10 mouse cellular contexts compared by ENCODE assay signal in the genomic region with DNA sequence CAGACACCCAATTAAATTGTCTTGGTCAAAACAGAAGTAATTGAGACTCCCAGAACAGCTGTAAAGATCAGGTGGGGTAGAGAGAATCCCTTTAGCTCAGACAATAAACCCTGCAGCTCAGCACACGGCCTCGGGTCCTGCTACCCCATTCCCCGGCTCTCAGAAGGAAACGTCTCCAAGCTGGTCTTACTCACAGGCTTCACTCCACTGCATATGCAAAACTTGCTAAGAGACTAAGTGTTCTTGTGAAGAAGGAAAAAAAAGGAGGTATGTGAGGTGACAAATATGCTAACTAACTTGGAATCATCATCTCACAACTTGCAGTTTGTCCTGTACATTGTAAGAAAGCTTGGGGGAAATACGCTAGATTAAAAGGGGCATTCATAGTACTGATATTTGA.
A peak's percentile ranks its signal among the peaks of the same experiment; 100 is the strongest.
DNase-seq lines count a peak whose midpoint lies in the region; ATAC-seq and TF ChIP-seq lines count a peak whose summit lies in the region.
"Had no signal": no experiment of that assay in that cellular context is flagged by ENCODE, and none has a peak within 500 bp of the region (broad histone marks: within the 10 kb centered on the region; RNA-seq: fewer than 3 reads in every experiment).

No protein-coding gene starts in this region.

- DNase-seq in midbrain, embryonic 11.5 days (ENCODE audit: low spot score, missing footprints), result no peak
- no peak for DNase-seq in left cerebral cortex, postnatal 36 days (ENCODE audit: low spot score in 2 of 2)
- DNase-seq in spleen, postnatal 10 days (ENCODE audit: low spot score in 2 of 2), result no peak

- no peaks in the 10 kb centered on the region for H3K36me3 ChIP-seq in hindbrain, embryonic 13.5 days
- H3K36me3 ChIP-seq in hindbrain, embryonic 16.5 days (ENCODE audit: control insufficient read depth, insufficient read depth, low read length), result no peaks in the 10 kb centered on the region
- no peaks in the 10 kb centered on the region for H3K36me3 ChIP-seq in midbrain, embryonic 12.5 days
- H3K36me3 ChIP-seq in midbrain, embryonic 11.5 days (ENCODE audit: control insufficient read depth, insufficient read depth, low read length), result no peaks in the 10 kb centered on the region
- H3K36me3 ChIP-seq in intestine, postnatal 0 days (ENCODE audit: control insufficient read depth, insufficient read depth), result no peaks in the 10 kb centered on the region
- no peaks in the 10 kb centered on the region for H3K36me3 ChIP-seq in stomach, embryonic 16.5 days (ENCODE audit: control insufficient read depth, insufficient read depth, low read length)
- H3K36me3 ChIP-seq: forebrain, embryonic 10.5 days; heart, embryonic 12.5 days had no signal

- no peaks in the 10 kb centered on the region for H3K9me3 ChIP-seq in hindbrain, embryonic 13.5 days
- H3K9me3 ChIP-seq in hindbrain, embryonic 16.5 days (ENCODE audit: control insufficient read depth, low read length), result no peaks in the 10 kb centered on the region
- H3K9me3 ChIP-seq in midbrain, embryonic 12.5 days, result no peaks in the 10 kb centered on the region
- no peaks in the 10 kb centered on the region for H3K9me3 ChIP-seq in midbrain, embryonic 11.5 days (ENCODE audit: control insufficient read depth, low read length)
- H3K9me3 ChIP-seq in intestine, postnatal 0 days (ENCODE audit: control insufficient read depth), result no peaks in the 10 kb centered on the region
- H3K9me3 ChIP-seq in stomach, embryonic 16.5 days (replicated peaks; ENCODE audit: control insufficient read depth, low read length), result no peaks in the 10 kb centered on the region
- H3K9me3 ChIP-seq: forebrain, embryonic 10.5 days; heart, embryonic 12.5 days had no signal

- H3K9ac ChIP-seq in hindbrain, embryonic 13.5 days, result no peak overlapping the region
- no peak overlapping the region for H3K9ac ChIP-seq in hindbrain, embryonic 16.5 days (ENCODE audit: low read depth, low read length)
- no peak overlapping the region for H3K9ac ChIP-seq in midbrain, embryonic 12.5 days (replicated peaks)
- H3K9ac ChIP-seq in midbrain, embryonic 11.5 days (ENCODE audit: low read length), result no peak overlapping the region
- H3K9ac ChIP-seq in intestine, postnatal 0 days (ENCODE audit: low read depth, low read length), result no peak overlapping the region
- H3K9ac ChIP-seq in stomach, embryonic 16.5 days (ENCODE audit: low read length), result no peak overlapping the region

- no peak overlapping the region for H3K4me2 ChIP-seq in hindbrain, embryonic 13.5 days
- no peak overlapping the region for H3K4me2 ChIP-seq in hindbrain, embryonic 16.5 days (ENCODE audit: low read length)
- H3K4me2 ChIP-seq in midbrain, embryonic 12.5 days (replicated peaks), result 0 out of 2 replicates have a peak overlapping the region, but pooled peaks have one; percentile 16
- H3K4me2 ChIP-seq in midbrain, embryonic 11.5 days, result no peak overlapping the region
- peak overlapping the region; percentile 64; the same call in 1 of the 2 replicates for H3K4me2 ChIP-seq in intestine, postnatal 0 days (replicated peaks; ENCODE audit: low read depth)
- peak overlapping the region; percentile 56; the same call in 1 of the 2 replicates for H3K4me2 ChIP-seq in stomach, embryonic 16.5 days (ENCODE audit: low read depth, low read length)

- H3K27me3 ChIP-seq in hindbrain, embryonic 13.5 days, result no peaks in the 10 kb centered on the region
- no peaks in the 10 kb centered on the region for H3K27me3 ChIP-seq in hindbrain, embryonic 16.5 days (replicated peaks; ENCODE audit: control insufficient read depth, insufficient read depth, low read length)
- H3K27me3 ChIP-seq in midbrain, embryonic 12.5 days, result peaks cover 12% of the 10 kb centered on the region; the same call in 1 of the 2 replicates
- H3K27me3 ChIP-seq in midbrain, embryonic 11.5 days (ENCODE audit: control insufficient read depth, insufficient read depth, low read length), result no peaks in the 10 kb centered on the region
- H3K27me3 ChIP-seq in intestine, postnatal 0 days (replicated peaks; ENCODE audit: control insufficient read depth, insufficient read depth, low read length), result no peaks in the 10 kb centered on the region
- no peaks in the 10 kb centered on the region for H3K27me3 ChIP-seq in stomach, embryonic 16.5 days (ENCODE audit: control insufficient read depth, insufficient read depth, low read length)
- H3K27me3 ChIP-seq: heart, embryonic 12.5 days had no signal

- peaks cover 12% of the 10 kb centered on the region for H3K4me1 ChIP-seq in hindbrain, embryonic 13.5 days (replicated peaks)
- peaks cover 5% of the 10 kb centered on the region for H3K4me1 ChIP-seq in hindbrain, embryonic 16.5 days (ENCODE audit: control insufficient read depth, insufficient read depth, low read depth, low read length)
- H3K4me1 ChIP-seq in midbrain, embryonic 12.5 days, result peaks cover 8% of the 10 kb centered on the region; the same call in 1 of the 2 replicates
- H3K4me1 ChIP-seq in midbrain, embryonic 11.5 days (ENCODE audit: control insufficient read depth, insufficient read depth, low read length), result peaks cover 4% of the 10 kb centered on the region
- no peaks in the 10 kb centered on the region; the same call in 1 of the 2 replicates for H3K4me1 ChIP-seq in intestine, postnatal 0 days (replicated peaks; ENCODE audit: control insufficient read depth, insufficient read depth, low read length)
- H3K4me1 ChIP-seq in stomach, embryonic 16.5 days (ENCODE audit: control insufficient read depth, insufficient read depth, low read length), result peaks cover 13% of the 10 kb centered on the region

- no peak overlapping the region for H3K4me3 ChIP-seq in hindbrain, embryonic 13.5 days
- no peak overlapping the region for H3K4me3 ChIP-seq in hindbrain, embryonic 16.5 days (ENCODE audit: low read length)
- no peak overlapping the region for H3K4me3 ChIP-seq in midbrain, embryonic 12.5 days
- H3K4me3 ChIP-seq in midbrain, embryonic 11.5 days (ENCODE audit: low read depth, low read length), result no peak overlapping the region
- no peak overlapping the region for H3K4me3 ChIP-seq in intestine, postnatal 0 days (ENCODE audit: low read depth, low read length)
- no peak overlapping the region for H3K4me3 ChIP-seq in stomach, embryonic 16.5 days (replicated peaks; ENCODE audit: low read length)

- H3K27ac ChIP-seq in hindbrain, embryonic 13.5 days, result no peak overlapping the region
- H3K27ac ChIP-seq in hindbrain, embryonic 16.5 days (ENCODE audit: low read depth, low read length), result no peak overlapping the region
- H3K27ac ChIP-seq in midbrain, embryonic 12.5 days (replicated peaks), result peak overlapping the region; percentile 39; the same call in 1 of the 2 replicates
- H3K27ac ChIP-seq in midbrain, embryonic 11.5 days (ENCODE audit: low read depth, low read length), result no peak overlapping the region
- H3K27ac ChIP-seq in intestine, postnatal 0 days (ENCODE audit: low read depth, low read length), result no peak overlapping the region
- 0 out of 2 replicates have a peak overlapping the region, but pooled peaks have one; percentile 30 for H3K27ac ChIP-seq in stomach, embryonic 16.5 days (ENCODE audit: low read length)

- 58% methylated on average over 5 of the region's 5 CpGs for WGBS in hindbrain, embryonic 13.5 days
- 65% methylated on average over 5 of the region's 5 CpGs for WGBS in hindbrain, embryonic 16.5 days
- 45% methylated on average over 5 of the region's 5 CpGs for WGBS in midbrain, embryonic 12.5 days
- 66% methylated on average over 5 of the region's 5 CpGs for WGBS in midbrain, embryonic 11.5 days
- 67% methylated on average over 5 of the region's 5 CpGs for WGBS in intestine, postnatal 0 days
- WGBS in stomach, embryonic 16.5 days, result 58% methylated on average over 5 of the region's 5 CpGs

- no peak for TF ChIP-seq CTCF in intestine, postnatal 0 days (IDR thresholded peaks at IDR 0.05; ENCODE audit: low read depth)

- intact Hi-C loops in left cerebral cortex, postnatal 36 days (cut with DNase I), result loop anchor here (5.0 to 10.0 kb wide), 5 partner anchors 81 to 621 kb away; partner anchors contain the start of genes Farp1 and Ipo5

- ATAC-seq in hindbrain, embryonic 13.5 days (ENCODE audit: low FRiP score), result peak; percentile 34; the same call in 1 of the 2 replicates
- ATAC-seq in hindbrain, embryonic 16.5 days, result no peak
- ATAC-seq in midbrain, embryonic 12.5 days (ENCODE audit: low FRiP score, low read depth), result peak; percentile 55; the same call in 1 of the 2 replicates
- ATAC-seq in midbrain, embryonic 11.5 days (ENCODE audit: low FRiP score), result no peak
- no peak for ATAC-seq in intestine, postnatal 0 days
- ATAC-seq in stomach, embryonic 16.5 days (ENCODE audit: insufficient read depth, low FRiP score), result no peak

Comparison
In these comparisons a context has a peak if more than half of its experiments do, and no peak if none do; other contexts are left out.
1. ATAC-seq: peak in hindbrain, embryonic 13.5 days (single experiment) and midbrain, embryonic 12.5 days (single experiment); none in hindbrain, embryonic 16.5 days (single experiment), midbrain, embryonic 11.5 days (single experiment), intestine, postnatal 0 days (single experiment) and stomach, embryonic 16.5 days (single experiment).
2. H3K27ac ChIP-seq: peak in midbrain, embryonic 12.5 days (single experiment) and stomach, embryonic 16.5 days (single experiment); none in hindbrain, embryonic 13.5 days (single experiment), hindbrain, embryonic 16.5 days (single experiment), midbrain, embryonic 11.5 days (single experiment) and intestine, postnatal 0 days (single experiment).
3. H3K4me2 ChIP-seq: peak in midbrain, embryonic 12.5 days (single experiment), intestine, postnatal 0 days (single experiment) and stomach, embryonic 16.5 days (single experiment); none in hindbrain, embryonic 13.5 days (single experiment), hindbrain, embryonic 16.5 days (single experiment) and midbrain, embryonic 11.5 days (single experiment).